Mouse (Mus musculus) lung, adult 18-20 months (tissue): ENCODE measurements at regions not wholly inside any gene's neighbourhood (a gene's known extent, or its start where the extent isn't known, plus 50 kb on each side); places are given as distances from the start of the nearest gene placed in this dataset.
A peak's percentile ranks its signal among the peaks of the same experiment; 100 is the strongest.

ENCODE experiments used
- DNase-seq, 2 experiments: peaks; one replicate each; pipeline ENCODE4 v3.0.0; 2022; ENCODE audit warnings: mixed read lengths in 2 of 2

DNA sequence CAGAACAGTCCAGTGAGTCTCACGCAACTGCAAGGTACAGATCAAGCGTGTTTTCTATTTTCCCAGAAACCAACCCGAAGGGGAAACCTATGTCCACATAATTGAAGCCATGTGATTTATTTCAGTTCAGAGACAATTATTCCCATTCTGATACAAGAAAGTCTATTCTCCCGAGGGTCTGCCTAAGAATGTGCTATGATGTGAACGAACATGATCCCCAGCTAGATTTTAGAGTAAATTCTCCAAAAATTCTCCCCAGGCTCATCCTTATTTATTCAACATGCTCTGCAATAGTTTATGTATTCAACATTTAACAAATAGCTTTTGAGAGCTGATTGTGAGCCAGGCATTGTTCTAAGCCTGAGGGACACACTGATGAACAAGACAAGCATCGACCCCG, 277.9 kb upstream of the Cdh5 start:
- no peak for DNase-seq

DNA sequence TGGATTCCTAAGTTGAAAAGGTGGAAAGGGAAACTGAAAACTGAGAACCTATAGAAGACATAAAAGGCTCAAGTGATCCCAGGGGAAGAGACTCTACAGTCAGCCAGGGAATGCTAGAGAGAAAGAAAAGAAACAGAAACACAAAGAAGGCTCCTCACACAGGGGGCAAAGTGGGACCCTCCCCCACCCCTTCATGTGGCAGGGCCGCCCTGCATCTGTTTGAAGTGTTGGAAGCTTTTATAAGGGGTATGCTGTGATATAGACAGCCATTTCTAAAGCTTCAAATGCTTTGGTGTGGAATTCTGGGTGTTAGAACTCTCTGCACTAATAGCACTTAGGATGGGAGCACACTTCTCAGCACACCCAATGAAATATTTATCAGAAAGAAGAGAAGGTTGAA, 276.7 kb upstream of the Cdh5 start:
- DNase-seq, result no peak

DNA sequence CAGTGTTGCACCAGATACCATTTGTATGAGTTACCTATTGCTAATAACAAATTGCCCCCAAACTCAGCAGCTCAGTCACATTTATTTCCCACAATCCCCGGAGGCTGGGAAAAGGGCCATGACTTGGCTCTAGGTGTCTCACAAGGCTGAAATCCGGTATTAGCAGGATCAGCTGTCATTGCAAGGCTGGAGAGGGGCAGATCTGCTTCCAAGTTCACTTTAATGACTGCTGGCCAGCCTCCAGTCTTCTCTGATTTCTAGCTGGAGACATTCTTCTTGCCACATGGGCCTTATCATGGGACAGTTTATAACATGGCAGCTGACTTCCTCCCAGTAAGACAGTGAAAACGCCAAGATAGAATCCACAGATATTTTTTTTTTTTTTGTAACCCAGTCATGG, 276.1 kb upstream of the Cdh5 start:
- peak; percentile 63 to 72 for DNase-seq

DNA sequence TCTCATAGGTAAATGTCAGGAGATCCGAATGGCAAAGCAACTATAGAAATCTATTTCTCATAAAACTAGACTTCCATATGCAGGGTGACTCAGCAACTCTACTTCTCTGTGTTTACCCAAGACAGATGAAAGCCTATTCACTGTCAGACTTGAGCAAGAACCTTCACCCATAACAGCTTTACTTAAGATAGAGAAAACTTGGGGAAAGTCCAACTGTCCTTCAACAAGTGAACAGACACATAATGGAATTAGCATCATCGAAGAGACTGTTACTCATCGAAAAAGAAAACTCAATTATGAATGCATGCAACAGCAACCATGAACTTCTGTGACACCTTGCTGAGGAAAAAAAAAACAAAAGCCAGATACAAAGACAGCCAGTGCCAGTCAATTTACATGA, 271.0 kb upstream of the Cdh5 start:
- DNase-seq, result no peak

DNA sequence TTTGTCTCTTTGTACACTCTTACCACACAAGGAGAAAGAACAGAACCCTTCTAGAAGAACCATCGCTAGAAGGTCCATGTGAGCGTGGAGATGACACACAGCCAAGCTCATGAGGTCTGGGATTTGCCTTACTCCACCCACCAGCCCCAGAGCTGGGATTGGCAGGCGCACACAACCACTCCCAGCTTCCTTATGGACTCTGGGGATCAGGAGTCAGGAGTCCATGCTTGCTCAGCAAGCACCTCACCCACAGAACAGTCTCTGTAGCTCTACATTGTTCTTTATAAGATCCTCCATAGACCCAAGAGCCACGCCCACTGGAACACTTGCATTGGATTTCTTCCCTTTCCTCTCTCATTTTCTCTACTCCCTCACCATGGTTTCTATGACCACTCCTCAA, 261.4 kb upstream of the Cdh5 start:
- no peak for DNase-seq

DNA sequence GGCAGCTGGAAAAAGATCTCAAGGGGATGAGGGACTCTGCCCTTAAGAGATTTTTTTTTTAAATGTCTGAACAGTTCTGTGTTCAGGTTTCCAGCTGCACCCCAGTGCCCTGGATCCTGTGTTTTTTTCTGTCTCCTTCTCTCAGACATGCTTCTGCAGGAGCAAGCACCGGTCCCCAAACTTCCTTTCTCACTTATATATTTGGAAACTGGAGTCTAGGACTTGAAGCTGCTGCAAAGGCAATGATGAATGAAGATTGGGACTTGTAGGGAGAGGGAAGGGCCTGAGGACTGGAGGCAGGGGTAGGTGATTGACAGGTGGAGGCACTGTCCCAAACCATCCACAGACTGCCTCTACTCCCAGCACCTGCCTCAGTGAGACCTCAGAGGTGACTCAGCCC, 255.5 kb upstream of the Cdh5 start:
- DNase-seq, result no peak

DNA sequence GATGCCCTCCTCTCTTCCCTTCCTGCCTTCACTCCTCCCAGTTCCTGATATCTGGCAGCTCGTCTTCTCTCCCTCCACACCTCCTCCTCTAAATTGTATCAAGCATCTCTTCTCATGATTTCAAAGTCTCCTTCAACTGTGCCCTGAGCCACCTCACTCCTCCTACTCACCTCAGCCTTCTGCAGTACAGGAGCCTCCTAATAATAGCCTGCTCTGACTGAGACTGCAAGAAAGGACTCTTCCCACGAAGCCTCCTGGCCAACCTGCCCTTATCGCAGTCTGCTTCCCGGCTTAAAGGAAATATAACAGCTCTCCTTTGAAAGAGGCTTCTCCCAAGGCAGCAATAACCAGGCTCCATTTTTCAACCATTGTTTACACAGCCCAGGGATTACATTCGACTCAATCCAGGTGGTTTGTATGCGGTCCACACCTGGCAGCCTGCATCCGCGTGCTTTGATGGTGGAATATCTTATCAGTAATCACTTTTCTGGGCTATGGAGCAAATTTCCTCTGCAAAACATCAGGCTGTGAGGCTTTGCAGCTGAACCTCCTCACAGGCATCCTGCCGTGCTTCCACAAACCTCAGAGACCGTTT, 254.9 kb upstream of the Cdh5 start:
- DNase-seq, result no peak

DNA sequence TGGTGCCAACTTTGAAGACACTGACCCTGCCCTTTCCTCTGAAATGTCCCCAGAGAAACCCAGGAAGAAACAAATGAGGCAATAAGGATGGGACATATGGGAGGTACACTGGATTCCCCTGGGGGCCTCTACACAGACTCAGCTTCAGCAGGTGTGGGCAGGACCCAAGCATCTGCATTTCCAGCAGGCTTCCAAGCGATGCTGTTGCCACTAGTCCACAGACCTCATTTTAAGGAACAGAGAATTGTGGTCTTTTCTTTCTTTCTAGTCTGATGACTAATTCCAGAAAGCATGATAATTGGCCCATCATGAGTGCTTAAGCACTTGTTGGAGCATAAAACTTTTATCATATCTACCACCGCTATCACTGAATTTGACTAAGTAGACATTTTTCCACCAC, 251.6 kb upstream of the Cdh5 start:
- DNase-seq, result no peak

DNA sequence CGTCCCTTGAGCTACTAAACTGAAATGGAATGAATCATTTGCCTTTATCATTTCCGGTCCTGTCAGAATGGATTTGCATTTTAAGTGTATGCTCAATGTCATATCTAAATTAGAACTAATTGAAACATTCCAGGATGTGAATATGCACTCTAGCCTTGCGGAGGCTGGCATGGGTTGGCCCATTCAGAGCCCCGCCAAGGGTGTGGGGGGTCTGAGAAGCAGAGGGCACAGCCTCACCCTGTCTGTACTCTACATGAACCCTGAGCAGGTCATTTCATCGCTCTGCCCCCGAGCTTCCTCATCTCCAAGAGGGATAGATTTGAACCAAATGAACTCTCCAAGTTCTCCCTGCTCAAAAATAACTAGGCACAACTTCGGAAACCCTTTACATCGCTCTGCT, 250.1 kb upstream of the Cdh5 start:
- no peak for DNase-seq

DNA sequence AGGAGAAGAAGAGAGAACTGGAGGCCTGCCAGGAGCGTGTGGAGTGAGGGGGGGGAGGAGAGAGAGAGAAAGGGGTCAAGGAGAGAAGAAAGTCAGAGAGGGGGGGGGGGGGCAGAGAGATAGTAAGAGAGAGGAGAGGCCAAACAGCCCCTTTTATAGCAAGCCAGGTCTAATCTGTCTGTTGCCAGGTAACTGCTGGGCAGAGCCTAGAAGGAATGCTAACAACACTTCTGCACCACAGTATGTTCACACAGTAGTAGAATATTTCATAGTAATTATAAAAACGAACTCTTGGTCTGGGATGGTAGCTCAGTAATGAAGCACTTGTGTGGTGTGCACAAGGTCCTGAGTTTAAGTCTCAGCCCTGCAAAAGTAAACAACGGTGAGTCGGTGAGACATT, 248.4 kb upstream of the Cdh5 start:
- no peak for DNase-seq

DNA sequence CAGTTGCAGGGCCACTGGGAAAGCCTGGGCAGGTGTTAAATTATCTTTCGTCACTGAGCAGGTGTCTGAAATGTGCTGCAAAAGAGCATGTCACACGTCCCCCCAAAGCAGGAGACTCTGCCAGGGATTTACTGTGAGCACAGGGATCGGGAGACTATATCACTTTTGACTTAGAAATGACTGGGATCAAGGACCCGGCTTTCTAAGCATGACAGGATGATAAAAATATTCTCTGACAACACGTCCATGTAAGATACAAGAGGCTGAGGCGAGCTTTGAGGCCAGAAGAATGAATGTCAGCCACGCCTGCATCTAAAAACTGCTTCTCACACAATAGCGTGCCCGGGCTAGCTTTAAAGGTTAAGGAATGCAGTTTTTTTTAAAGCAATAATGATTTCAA, 246.1 kb upstream of the Cdh5 start:
- DNase-seq, result no peak

DNA sequence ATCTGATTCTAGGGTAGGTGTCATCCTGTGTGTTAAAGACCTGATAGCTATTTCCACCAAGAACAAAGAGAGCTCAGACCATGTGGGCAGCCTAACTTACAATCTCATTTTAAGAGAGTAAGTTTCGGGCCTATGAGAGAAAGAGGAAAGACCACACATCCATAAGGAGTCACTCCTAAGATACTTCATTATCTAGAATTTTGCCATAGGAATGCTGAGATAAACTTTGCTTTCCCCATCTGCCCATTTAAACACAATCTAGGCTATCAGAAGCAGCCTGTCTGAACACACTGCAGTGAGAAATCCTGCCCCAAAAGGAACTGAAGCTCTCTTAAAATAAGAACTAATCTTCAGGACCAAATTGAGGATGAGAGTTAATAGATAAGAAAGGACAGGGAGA, 242.3 kb upstream of the Cdh5 start:
- DNase-seq, result no peak

DNA sequence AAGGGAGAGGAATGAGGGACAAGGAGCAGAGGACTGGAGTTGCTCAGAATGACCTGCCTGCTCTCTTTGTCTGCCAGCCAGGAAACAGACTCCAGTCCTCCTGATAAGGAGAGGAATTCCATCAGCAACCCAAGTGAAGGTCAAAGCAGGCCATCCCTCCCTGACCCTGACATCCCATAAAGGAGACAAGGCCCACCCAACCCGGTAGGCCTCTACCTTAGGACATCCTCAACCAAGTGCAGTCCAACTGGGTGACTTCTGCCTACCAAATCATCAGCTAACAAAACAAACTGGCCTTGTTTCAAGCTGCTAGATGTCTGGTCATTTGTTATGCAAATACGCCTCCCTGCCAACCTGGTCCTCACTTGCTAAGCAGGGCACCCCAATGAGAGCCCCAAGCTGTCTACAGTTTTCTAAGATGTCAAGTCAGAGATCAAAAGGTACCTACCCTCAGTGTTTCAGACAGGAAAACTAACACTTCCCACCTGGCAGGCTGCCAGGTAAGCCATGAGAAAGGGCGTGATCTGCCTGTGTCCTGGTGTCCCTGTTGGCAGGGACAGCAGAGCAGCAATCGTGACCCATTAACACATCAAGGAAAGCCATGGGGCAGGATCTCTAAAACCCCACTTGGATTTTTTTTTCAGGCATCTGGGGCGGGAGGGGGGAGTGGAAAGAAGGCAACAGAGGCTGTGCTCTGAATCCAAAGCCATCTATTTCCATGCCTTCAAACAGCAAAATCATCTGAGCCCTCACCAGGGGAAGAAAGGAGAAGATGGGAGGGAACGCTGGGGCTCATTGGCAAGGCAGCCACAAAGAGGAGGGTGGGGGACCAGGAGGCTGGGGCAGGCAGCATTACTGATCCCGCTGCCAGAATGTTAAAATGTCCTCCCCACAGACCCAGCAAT, 227.6 kb upstream of the Cdh5 start:
- DNase-seq, result peak in 1 of 2 experiments; percentile 1

DNA sequence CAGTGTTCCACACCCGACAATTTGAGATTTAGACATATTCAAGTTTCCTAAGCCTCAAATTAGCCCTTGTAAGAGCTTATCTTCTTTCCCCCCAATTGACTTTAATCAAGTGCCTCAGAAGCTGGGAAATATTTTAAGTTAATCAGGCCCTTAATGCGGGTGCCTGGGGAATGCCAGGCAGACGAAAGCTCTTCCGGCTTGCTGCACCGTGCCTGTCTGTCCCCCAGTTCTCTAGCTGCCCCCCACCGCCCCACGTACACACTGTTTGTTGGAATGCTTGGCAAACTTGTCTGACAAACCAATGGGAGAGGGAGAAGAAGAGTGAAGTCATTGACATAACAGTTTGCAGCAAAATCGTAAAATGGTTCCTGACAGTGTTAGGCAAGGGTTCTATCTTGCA, 226.9 kb upstream of the Cdh5 start:
- DNase-seq, result no peak

DNA sequence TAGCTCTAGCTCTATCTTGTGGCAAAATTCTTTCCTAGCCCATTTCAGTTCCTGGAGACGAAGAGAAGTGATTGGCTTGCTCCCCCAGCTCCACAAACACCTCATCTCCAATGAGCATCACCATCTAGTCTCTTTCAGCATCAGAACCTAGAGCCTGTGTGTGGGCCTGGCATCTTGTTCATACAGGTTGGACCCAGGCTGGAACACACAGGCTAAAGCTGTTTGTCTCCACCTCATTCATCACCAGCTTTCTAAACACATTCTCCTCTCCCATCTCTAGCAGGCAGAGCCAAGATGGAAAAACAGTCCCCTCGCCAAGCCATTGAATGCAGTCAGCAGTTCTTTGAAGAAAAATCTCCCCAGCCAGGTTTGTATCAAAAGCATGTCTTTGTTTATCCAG, 221.9 kb upstream of the Cdh5 start:
- peak; percentile 12 to 25 for DNase-seq

DNA sequence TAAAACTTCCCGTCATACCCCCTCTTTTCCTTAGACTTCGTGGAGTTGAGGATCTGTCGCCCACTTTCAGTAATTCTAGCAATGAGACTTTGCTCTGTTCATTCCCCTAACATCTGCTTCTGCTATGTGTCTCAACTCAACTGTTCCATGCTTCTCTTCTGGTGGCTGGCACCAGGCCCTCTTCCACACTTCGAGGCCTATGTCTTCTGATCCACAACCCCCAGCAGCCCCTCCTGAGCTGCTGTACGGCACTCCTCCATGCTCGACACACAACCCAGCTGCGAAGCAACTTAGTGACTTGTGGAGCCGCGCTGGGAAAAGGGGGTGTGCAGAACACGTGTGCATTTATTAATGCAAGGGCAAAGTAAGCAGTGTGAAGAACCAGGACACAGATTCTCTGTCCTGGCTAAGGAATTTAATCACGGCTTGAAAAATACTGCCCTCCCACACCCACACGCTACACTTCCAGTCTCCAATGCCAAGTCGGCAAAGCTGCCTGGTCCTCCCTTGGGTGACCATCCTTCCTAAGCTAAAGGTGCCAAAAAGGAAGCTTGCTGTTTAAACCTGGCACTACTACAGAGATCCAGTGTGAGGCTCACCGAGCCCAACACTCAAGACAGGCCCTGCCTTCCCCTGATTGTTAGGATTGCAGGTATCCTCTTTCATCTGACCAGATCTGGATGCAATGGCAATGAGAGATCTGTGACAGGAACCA, 220.8 kb upstream of the Cdh5 start:
- peak; percentile 8 for DNase-seq

DNA sequence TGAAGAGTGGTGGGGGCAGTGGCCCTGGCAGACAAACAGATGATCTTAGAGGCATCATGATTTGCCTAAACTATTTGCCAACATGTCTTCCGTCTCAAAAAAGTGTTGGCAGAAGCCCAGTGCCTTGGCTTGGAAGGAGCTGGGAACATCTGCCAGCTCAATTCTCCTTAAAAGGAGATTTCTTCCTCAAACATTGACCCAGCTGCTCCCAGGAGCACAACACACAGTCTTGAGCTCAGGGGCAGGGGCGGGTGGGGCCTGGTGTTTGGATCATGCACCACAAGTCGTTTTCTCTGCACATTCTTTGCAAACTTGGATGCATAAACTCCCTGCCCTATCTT, 220.3 kb upstream of the Cdh5 start:
- DNase-seq, result peak; percentile 31 to 34

DNA sequence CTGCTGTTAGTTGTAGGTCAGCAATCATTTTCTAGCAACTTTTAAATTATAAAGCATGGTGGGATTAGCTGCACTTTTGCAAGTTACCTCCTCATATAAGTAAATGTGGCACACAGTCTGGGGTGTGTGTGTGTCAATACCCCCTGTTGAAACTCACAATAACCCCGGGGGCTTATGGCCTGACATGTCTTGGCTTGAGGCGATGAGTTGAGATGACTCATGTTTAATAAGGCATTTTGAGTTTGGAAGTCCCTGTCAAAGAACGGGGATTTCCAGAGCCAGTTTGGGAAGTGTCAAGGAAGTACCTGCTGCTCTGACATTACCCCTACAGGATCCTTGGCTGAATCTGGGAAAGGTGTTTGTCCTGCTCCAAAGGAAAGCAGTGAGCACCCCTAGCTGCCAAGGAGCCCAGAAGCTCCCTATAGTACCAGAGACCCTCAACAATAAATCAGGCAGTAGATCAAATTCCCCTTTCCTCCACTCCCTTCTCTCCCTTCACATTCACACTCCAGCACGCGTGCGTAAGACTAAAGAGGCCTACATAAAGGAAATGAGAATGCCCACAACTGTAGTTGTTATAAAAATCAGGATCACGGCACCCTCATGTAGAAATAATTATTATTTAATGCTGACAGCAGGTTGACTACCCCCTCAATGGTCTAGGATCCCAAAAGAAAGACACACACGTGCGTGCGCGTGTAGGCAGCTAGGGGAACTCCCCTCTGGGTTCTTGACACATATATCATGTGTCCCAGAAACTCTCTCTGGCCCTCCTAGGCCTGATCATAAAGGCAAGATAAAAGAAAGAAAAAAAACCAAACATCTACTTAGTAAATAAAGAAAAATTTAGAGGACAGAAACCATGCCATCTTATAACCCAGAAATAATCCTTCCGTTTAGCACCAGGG, 216.3 kb upstream of the Cdh5 start:
- DNase-seq, result no peak

DNA sequence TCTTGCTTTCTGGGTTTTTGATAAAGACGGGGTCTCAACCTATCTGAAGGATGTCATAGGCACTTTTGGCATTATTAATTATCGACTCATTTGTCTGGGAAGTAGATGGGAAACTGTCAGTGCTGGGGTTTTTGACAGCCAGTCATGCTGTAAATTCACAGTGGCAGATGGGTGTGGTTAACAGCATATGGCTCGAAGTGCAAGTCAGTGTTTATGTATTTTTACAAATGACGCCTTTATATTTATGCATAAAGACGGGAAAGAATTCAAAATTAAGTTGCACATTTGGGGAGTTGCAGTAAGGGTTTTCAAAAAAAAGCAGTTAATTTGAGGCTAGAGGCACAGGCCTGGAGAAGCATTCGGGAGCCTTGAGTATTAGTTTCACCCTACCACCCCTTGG, 206.8 kb upstream of the Cdh5 start:
- DNase-seq, result no peak

DNA sequence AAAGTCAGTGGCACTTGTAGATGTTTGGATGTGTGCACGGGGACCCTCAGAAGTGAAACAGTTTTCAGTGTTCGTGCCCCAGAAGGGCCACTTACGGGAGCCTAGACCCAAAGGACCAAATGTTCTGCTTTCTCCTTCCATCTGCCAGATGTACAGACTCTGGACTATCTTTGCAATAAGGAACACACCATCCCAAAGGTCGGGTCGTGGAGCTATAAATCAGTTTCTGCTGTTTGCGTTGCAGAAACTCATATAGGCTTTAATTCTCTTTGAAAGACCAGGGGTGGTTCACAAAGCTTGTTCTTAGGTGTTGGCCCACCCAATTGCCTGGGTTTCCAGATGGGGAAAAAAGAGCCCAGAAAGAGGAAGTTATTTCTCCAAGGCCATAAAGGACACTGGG, 206.3 kb upstream of the Cdh5 start:
- no peak for DNase-seq

DNA sequence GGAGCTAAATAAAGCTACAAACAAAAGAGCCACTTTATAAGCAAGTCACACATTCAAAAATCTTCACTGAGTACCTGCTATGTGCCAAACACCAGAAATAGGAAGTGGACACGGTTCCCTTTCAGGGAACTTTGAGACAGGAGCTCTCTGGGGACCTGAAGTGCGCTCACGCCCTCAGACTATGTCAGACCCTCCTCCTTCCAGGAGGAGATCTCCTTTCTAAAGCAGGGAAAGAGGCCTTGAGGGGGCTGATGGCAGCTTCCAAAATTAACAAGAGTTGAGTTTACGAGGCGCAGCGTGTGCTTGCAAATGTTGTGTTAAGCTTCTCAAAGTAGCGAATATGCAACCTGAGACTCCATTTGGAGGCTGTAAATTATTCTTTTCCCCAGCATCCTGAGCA, 204.0 kb upstream of the Cdh5 start:
- no peak for DNase-seq

DNA sequence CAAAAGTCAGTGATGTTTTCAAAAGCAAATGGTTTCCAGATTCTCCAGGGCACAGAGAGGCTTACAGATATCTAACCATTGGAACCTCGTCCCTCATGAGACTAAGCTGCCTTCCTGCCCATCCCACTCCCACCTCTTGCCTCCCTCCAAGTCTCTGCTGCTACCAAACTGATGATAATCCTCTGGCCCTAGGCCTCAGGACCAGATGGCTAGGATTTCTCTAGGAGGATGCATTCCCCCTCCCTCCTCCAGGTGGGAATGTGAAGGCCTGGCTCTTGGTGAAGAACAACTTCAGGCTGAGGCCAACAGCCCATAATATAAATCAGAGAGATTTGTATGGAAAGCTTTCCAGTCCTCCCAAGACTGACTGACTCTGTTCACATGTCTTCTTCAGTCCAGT, 198.9 kb upstream of the Cdh5 start:
- no peak for DNase-seq

DNA sequence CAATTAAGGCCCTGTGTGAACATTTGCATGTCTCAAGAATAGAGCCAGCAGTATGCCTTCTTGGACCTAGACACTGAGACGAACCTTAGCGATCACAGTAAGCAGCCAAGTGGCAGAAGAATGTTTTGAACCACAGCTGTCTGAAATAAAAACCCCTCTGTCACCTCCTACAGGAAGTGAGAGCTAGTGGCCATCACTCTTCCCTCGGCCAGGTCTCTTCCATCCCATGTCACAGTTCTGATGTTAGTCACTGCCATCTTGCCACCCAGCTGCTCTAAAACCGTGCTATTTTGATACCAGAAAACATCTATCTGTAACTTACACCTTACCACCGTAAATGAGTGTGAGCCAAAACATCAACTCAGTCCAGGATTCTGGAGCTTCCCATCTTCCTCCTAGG, 197.8 kb upstream of the Cdh5 start:
- DNase-seq, result no peak
